In genomic region chr15:27782383-27783036, GRCm38 (mm10) we compare ENCODE assay signal across 8 mouse cellular contexts.
A peak's percentile ranks its signal among the peaks of the same experiment; 100 is the strongest.
DNase-seq lines count a peak whose midpoint lies in the region; ATAC-seq lines count a peak whose summit lies in the region.

No protein-coding gene starts in this region.

- peaks cover 54% of the 10 kb centered on the region for H3K4me1 ChIP-seq in megakaryocyte, embryonic 14.5 days
- H3K4me1 ChIP-seq in heart, embryonic 10.5 days = peaks cover 97% of the 10 kb centered on the region
- peaks cover 60% of the 10 kb centered on the region for H3K4me1 ChIP-seq in midbrain, embryonic 11.5 days (ENCODE audit: control insufficient read depth, insufficient read depth, low read length)

- H3K27ac ChIP-seq in heart, embryonic 10.5 days = peak overlapping the region; percentile 79; the same call in 1 of the 2 replicates
- H3K27ac ChIP-seq in midbrain, embryonic 11.5 days (ENCODE audit: low read depth, low read length) = no peak overlapping the region

- no peak overlapping the region for H3K9ac ChIP-seq in midbrain, embryonic 11.5 days (ENCODE audit: low read length)

- H3K36me3 ChIP-seq in megakaryocyte, embryonic 14.5 days (replicated peaks; ENCODE audit: low read length) = peaks cover 5% of the 10 kb centered on the region
- H3K36me3 ChIP-seq in heart, embryonic 10.5 days = no peaks in the 10 kb centered on the region
- H3K36me3 ChIP-seq in midbrain, embryonic 11.5 days (ENCODE audit: control insufficient read depth, insufficient read depth, low read length) = no peaks in the 10 kb centered on the region

- no peak overlapping the region for H3K4me2 ChIP-seq in midbrain, embryonic 11.5 days

- H3K9me3 ChIP-seq in megakaryocyte, embryonic 14.5 days = no peaks in the 10 kb centered on the region
- no peaks in the 10 kb centered on the region for H3K9me3 ChIP-seq in heart, embryonic 10.5 days
- H3K9me3 ChIP-seq in midbrain, embryonic 11.5 days (ENCODE audit: control insufficient read depth, low read length) = no peaks in the 10 kb centered on the region

- no peak for ATAC-seq in megakaryocyte, adult 5-6 weeks (ENCODE audit: poor library complexity, severe bottlenecking)
- no peak; the same call in 1 of the 2 replicates for ATAC-seq in midbrain, embryonic 11.5 days (ENCODE audit: low FRiP score)

- no peak for DNase-seq in heart, embryonic 10.5 days (ENCODE audit: low spot score)
- peak; percentile 79 for DNase-seq in kidney, adult 9 months
- DNase-seq in midbrain, embryonic 11.5 days (ENCODE audit: low spot score, missing footprints) = peak; percentile 91
- no peak for DNase-seq in layer of hippocampus, postnatal 25 days (ENCODE audit: extremely low spot score in 1 of 2, low spot score in 1 of 2)
- DNase-seq in layer of hippocampus, adult 9-10 months (ENCODE audit: low spot score) = no peak
- DNase-seq in embryo, embryonic 11 days = no peak

- H3K4me3 ChIP-seq in megakaryocyte, embryonic 14.5 days (replicated peaks) = peak overlapping the region; percentile 48
- no peak overlapping the region for H3K4me3 ChIP-seq in heart, embryonic 10.5 days
- H3K4me3 ChIP-seq in midbrain, embryonic 11.5 days (ENCODE audit: low read depth, low read length) = no peak overlapping the region

- H3K27me3 ChIP-seq in megakaryocyte, embryonic 14.5 days (replicated peaks) = peaks cover 63% of the 10 kb centered on the region
- no peaks in the 10 kb centered on the region for H3K27me3 ChIP-seq in heart, embryonic 10.5 days (ENCODE audit: insufficient read depth, poor library complexity, severe bottlenecking)
- no peaks in the 10 kb centered on the region for H3K27me3 ChIP-seq in midbrain, embryonic 11.5 days (ENCODE audit: control insufficient read depth, insufficient read depth, low read length)

- WGBS in heart, embryonic 10.5 days = 49% methylated on average over 15 of the region's 15 CpGs
- 67% methylated on average over 15 of the region's 15 CpGs for WGBS in midbrain, embryonic 11.5 days

Comparison
In these comparisons a context has a peak if more than half of its experiments do, and no peak if none do; other contexts are left out.
1. DNase-seq: peak in kidney, adult 9 months (single experiment) and midbrain, embryonic 11.5 days (single experiment); none in heart, embryonic 10.5 days (single experiment), layer of hippocampus, postnatal 25 days (0 of 2), layer of hippocampus, adult 9-10 months (single experiment) and embryo, embryonic 11 days (single experiment).